Mouse (Mus musculus) small intestine, adult 2 months (tissue): ENCODE results near the gene Smap1.

Experiments
- CTCF ChIP-seq: fragments of 200-500 bp; IDR thresholded peaks from 2 replicates; pipeline ENCODE4 v1.5.1; 2012; ENCODE audit warnings: low read depth, mild to moderate bottlenecking, control low read depth, inconsistent platforms, low read length, moderate library complexity, mixed read lengths; ENCODE audit not compliant: insufficient replicate concordance, insufficient read length; ENCODE audit errors: extremely low read depth
- POLR2A ChIP-seq: fragments of 200-500 bp; IDR thresholded peaks from 2 replicates; pipeline ENCODE4 v1.6.1; 2012; ENCODE audit warnings: low read depth, mild to moderate bottlenecking, control low read depth, inconsistent platforms, low read length, moderate library complexity

GRCm38 (mm10) chr1:23845007-23845406 is 77.1 kb downstream of the Smap1 start:
- TF ChIP-seq CTCF (no peak), POLR2A (no peak)
